Mouse (Mus musculus) ES-Bruce4 (cell line): ENCODE results near the gene Rwdd2a. TPM values are rescaled to one million over a fixed set of nuclear protein-coding genes. Genes with fewer than 3 reads are reported as not detected.
"Not testable (repeated sequence)": the region's sequence is repeated elsewhere in the genome, so short reads cannot be mapped to it uniquely, and the experiment has no call there.

Experiments used
- H3K27ac ChIP-seq: 2 replicates; pipeline ENCODE4 v1.5.1; 2012; ENCODE audit warnings: low read length, inconsistent platforms; ENCODE audit not compliant: insufficient read depth
- H3K27me3 ChIP-seq: 2 replicates; pipeline ENCODE4 v1.6.1; 2012; ENCODE audit warnings: mild to moderate bottlenecking, low read length, inconsistent platforms; ENCODE audit not compliant: control insufficient read depth, poor library complexity, insufficient read depth, severe bottlenecking
- H3K36me3 ChIP-seq: 2 replicates; pipeline ENCODE4 v1.6.1; 2012; ENCODE audit warnings: inconsistent platforms, mild to moderate bottlenecking, low read length, moderate library complexity; ENCODE audit not compliant: control insufficient read depth, poor library complexity, insufficient read depth, severe bottlenecking
- H3K4me1 ChIP-seq: one replicate; pipeline ENCODE4 v1.8.1; 2011; ENCODE audit warnings: low read length; ENCODE audit not compliant: control insufficient read depth, insufficient read depth
- H3K4me3 ChIP-seq: 2 replicates; pipeline ENCODE4 v1.5.1; 2011; ENCODE audit warnings: low read depth, mild to moderate bottlenecking, low read length
- H3K9ac ChIP-seq: 2 replicates; pipeline ENCODE4 v1.6.1; 2012; ENCODE audit warnings: low read depth, mild to moderate bottlenecking, inconsistent platforms; ENCODE audit not compliant: poor library complexity, severe bottlenecking
- H3K9me3 ChIP-seq: replicated peaks from 2 replicates; pipeline ENCODE4 v1.6.1; 2012; ENCODE audit warnings: mild to moderate bottlenecking, low read length, inconsistent platforms; ENCODE audit not compliant: control insufficient read depth, poor library complexity, insufficient read depth, severe bottlenecking
- CTCF ChIP-seq: IDR thresholded peaks from one replicate; pipeline ENCODE4 v1.8.1; 2011; ENCODE audit warnings: low read depth, low read length
- EP300 ChIP-seq: IDR thresholded peaks from 2 replicates; pipeline ENCODE4 v1.6.1; 2011; ENCODE audit warnings: low read depth, low read length; ENCODE audit not compliant: insufficient read depth
- POLR2A ChIP-seq: IDR thresholded peaks from one replicate; pipeline ENCODE4 v1.8.1; 2011; ENCODE audit warnings: low read length; ENCODE audit not compliant: insufficient read depth
- polyA plus RNA-seq: library from polyadenylated mRNA; stranded (reverse); fragments of >200 nt; gene quantifications from 2 replicates; pipeline ENCODE4 v1.2.4, GENCODE M21; 2011; ENCODE audit warnings: low read depth; ENCODE audit not compliant: missing spikeins, insufficient read depth, insufficient read length

Rwdd2a gene
- polyA plus RNA-seq, 1 experiment: 7.4 TPM

GRCm38 (mm10) chr9:86579657-86580056 lies 7.9 kb downstream of the Rwdd2a start:
- H3K27ac ChIP-seq: no peak overlapping the region
- TF ChIP-seq EP300: no peak
- TF ChIP-seq POLR2A: no peak
- TF ChIP-seq CTCF: no peak
- H3K27me3 ChIP-seq: no peaks in the 10 kb centered on the region
- no peak overlapping the region for H3K4me3 ChIP-seq
- H3K36me3 ChIP-seq: no peaks in the 10 kb centered on the region
- no peaks in the 10 kb centered on the region for H3K9me3 ChIP-seq
- no peak overlapping the region for H3K9ac ChIP-seq
- H3K4me1 ChIP-seq: no peaks in the 10 kb centered on the region

GRCm38 (mm10) chr9:86583740-86584139 lies 11.9 kb downstream of the Rwdd2a start:
- TF ChIP-seq CTCF (peak; percentile 91), POLR2A (no peak)
- Histone ChIP-seq H3K27ac (no peak overlapping the region), H3K4me1 (peaks cover 3% of the 10 kb centered on the region), H3K36me3 (no peaks in the 10 kb centered on the region), H3K9ac (no peak overlapping the region), H3K9me3 (no peaks in the 10 kb centered on the region), H3K4me3 (no peak overlapping the region), H3K27me3 (no peaks in the 10 kb centered on the region)

GRCm38 (mm10) chr9:86587019-86587795 lies 15.4 kb downstream of the Rwdd2a start:
- H3K27ac ChIP-seq: no peak overlapping the region
- no peaks in the 10 kb centered on the region for H3K27me3 ChIP-seq
- peaks cover 3% of the 10 kb centered on the region for H3K4me1 ChIP-seq
- no peaks in the 10 kb centered on the region for H3K36me3 ChIP-seq
- no peak overlapping the region for H3K4me3 ChIP-seq
- TF ChIP-seq CTCF: no peak
- TF ChIP-seq EP300: no peak
- TF ChIP-seq POLR2A: no peak
- no peak overlapping the region for H3K9ac ChIP-seq
- H3K9me3 ChIP-seq: no peaks in the 10 kb centered on the region

- no peak overlapping the region for H3K4me3 ChIP-seq
- H3K9ac ChIP-seq: no peak overlapping the region
- no peaks in the 10 kb centered on the region for H3K27me3 ChIP-seq
- H3K36me3 ChIP-seq: no peaks in the 10 kb centered on the region
- no peak overlapping the region for H3K27ac ChIP-seq
- H3K9me3 ChIP-seq: no peaks in the 10 kb centered on the region
- no peak for TF ChIP-seq POLR2A
- no peak for TF ChIP-seq CTCF
- no peak for TF ChIP-seq EP300
- H3K4me1 ChIP-seq: no peaks in the 10 kb centered on the region
These were observed 21.2 kb downstream of the Rwdd2a start for GRCm38 (mm10) chr9:86592676-86593668.

- H3K36me3 ChIP-seq, H3K4me3 ChIP-seq, H3K27ac ChIP-seq: not testable (repeated sequence)
These were observed 22.6 kb downstream of the Rwdd2a start for GRCm38 (mm10) chr9:86594357-86594767.

GRCm38 (mm10) chr9:86596983-86597382 lies 25.2 kb downstream of the Rwdd2a start:
- H3K9ac ChIP-seq, H3K4me1 ChIP-seq, H3K4me3 ChIP-seq, H3K27me3 ChIP-seq, H3K9me3 ChIP-seq, H3K27ac ChIP-seq, H3K36me3 ChIP-seq: not testable (repeated sequence)

More at GRCm38 (mm10) chr9:86594357-86594767, 22.6 kb downstream of the Rwdd2a start:
- not testable (repeated sequence) for H3K9me3 ChIP-seq, H3K4me1 ChIP-seq, H3K27me3 ChIP-seq, H3K9ac ChIP-seq
